Mouse (Mus musculus): ENCODE measurements around the gene Rnf144a. TPM values are rescaled to one million over a fixed set of nuclear protein-coding genes. Genes with fewer than 3 reads are reported as not detected.
A peak's percentile ranks its signal among the peaks of the same experiment; 100 is the strongest.

Gene Rnf144a
- 3.1 and 3.2 TPM in 2 replicates for polyA plus RNA-seq (2015; fragmentation: Nextera tagmentation; extraction: Ambion mirVana)

GRCm38 (mm10) chr12:26415104-26415771 lies at the start of gene Rnf144a:
Gene Rnf144a, minus strand, starts transcription at chr12:26415254.
- WGBS (ENCODE audit: insufficient replicate concordance), result 3% methylated on average over 45 of the region's 45 CpGs
- DNase-seq, result peak; percentile 91
- Histone ChIP-seq H3K27me3 (ENCODE audit: insufficient read depth, low read length) (peaks cover 13% of the 10 kb centered on the region), H3K4me3 (ENCODE audit: low read depth, low read length) (peak within 1 kb of the TSS; percentile 69), H3K4me2 (ENCODE audit: low read depth, low read length) (peak within 1 kb of the TSS; percentile 88), H3K27ac (ENCODE audit: low read depth) (peak within 1 kb of the TSS; percentile 49), H3K36me3 (replicated peaks; ENCODE audit: insufficient read depth, low read length) (no peaks in the 10 kb centered on the region), H3K9ac (replicated peaks) (peak within 1 kb of the TSS; percentile 57), H3K9me3 (ENCODE audit: low read length) (no peaks in the 10 kb centered on the region), H3K4me1 (ENCODE audit: insufficient read depth) (peaks cover 4% of the 10 kb centered on the region)
- ATAC-seq, result peak; percentile 85
- peak; percentile 90 for TF ChIP-seq CTCF (IDR thresholded peaks at IDR 0.05; ENCODE audit: low read depth)
- TF ChIP-seq EP300 (IDR thresholded peaks at IDR 0.05; ENCODE audit: low read depth), result no peak

DNA sequence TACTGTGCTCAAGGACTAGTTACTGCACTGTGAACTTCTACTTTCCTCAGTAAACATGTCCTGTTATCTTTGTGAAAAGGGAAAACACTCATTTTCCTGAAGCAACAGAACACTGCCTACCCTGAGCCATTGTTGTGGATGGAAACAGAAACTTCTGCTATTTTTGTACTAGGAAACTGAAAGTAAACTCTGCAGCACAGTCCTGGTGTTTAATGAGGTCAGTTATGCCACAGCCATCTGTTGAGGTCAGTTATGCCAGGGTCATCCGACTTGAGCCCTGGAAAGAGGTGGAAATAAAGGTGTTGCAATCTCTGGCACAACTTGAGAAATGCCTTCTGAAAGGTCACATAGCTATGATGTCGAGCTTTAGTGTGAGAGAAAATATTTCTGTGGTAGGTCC lies 45.0 kb upstream of the Rnf144a start:
- peak; percentile 66 for TF ChIP-seq EP300 (IDR thresholded peaks at IDR 0.05; ENCODE audit: low read depth)
- no peak for TF ChIP-seq CTCF (IDR thresholded peaks at IDR 0.05; ENCODE audit: low read depth)
- 5% methylated on average over 2 of the region's 2 CpGs for WGBS (ENCODE audit: insufficient replicate concordance)
- H3K36me3 ChIP-seq (replicated peaks; ENCODE audit: insufficient read depth, low read length), result no peaks in the 10 kb centered on the region
- no peaks in the 10 kb centered on the region for H3K27me3 ChIP-seq (ENCODE audit: insufficient read depth, low read length)
- no peak overlapping the region for H3K9ac ChIP-seq (replicated peaks)
- H3K4me2 ChIP-seq (ENCODE audit: low read depth, low read length), result peak overlapping the region; percentile 46; the same call in 1 of the 2 replicates
- peak; percentile 31 for DNase-seq
- peak overlapping the region; percentile 59 for H3K27ac ChIP-seq (ENCODE audit: low read depth)
- peaks cover 17% of the 10 kb centered on the region for H3K4me1 ChIP-seq (ENCODE audit: insufficient read depth)
- ATAC-seq, result peak; percentile 70
- no peak overlapping the region for H3K4me3 ChIP-seq (ENCODE audit: low read depth, low read length)
- no peaks in the 10 kb centered on the region for H3K9me3 ChIP-seq (ENCODE audit: low read length)

GRCm38 (mm10) chr12:26456028-26456698 lies 41.1 kb upstream of the Rnf144a start, which contains the start of gene Rsad2:
Gene Rsad2, minus strand, starts transcription at chr12:26456452.
- Histone ChIP-seq H3K9ac (replicated peaks) (peak within 1 kb of the TSS; percentile 73), H3K27ac (ENCODE audit: low read depth) (peak within 1 kb of the TSS; percentile 86), H3K4me2 (ENCODE audit: low read depth, low read length) (peak within 1 kb of the TSS; percentile 72), H3K4me1 (ENCODE audit: insufficient read depth) (peaks cover 34% of the 10 kb centered on the region), H3K36me3 (replicated peaks; ENCODE audit: insufficient read depth, low read length) (peaks cover 22% of the 10 kb centered on the region), H3K9me3 (ENCODE audit: low read length) (no peaks in the 10 kb centered on the region), H3K27me3 (ENCODE audit: insufficient read depth, low read length) (no peaks in the 10 kb centered on the region), H3K4me3 (ENCODE audit: low read depth, low read length) (peak within 1 kb of the TSS; percentile 57)
- TF ChIP-seq EP300 (IDR thresholded peaks at IDR 0.05; ENCODE audit: low read depth), result peak; percentile 68; the same call in 1 of the 2 replicates
- no peak for TF ChIP-seq CTCF (IDR thresholded peaks at IDR 0.05; ENCODE audit: low read depth)
- 37% methylated on average over 13 of the region's 13 CpGs for WGBS (ENCODE audit: insufficient replicate concordance)
- peak; percentile 90 for DNase-seq
- ATAC-seq, result peak; percentile 94

- H3K9me3 ChIP-seq (ENCODE audit: low read length), result no peaks in the 10 kb centered on the region
- DNase-seq (no peak), ATAC-seq (no peak)
- no peaks in the 10 kb centered on the region for H3K27me3 ChIP-seq (ENCODE audit: insufficient read depth, low read length)
- peak overlapping the region; percentile 72 for H3K4me2 ChIP-seq (ENCODE audit: low read depth, low read length)
- H3K27ac ChIP-seq (ENCODE audit: low read depth), result 0 out of 2 replicates have a peak overlapping the region, but pooled peaks have one; percentile 36
- peak overlapping the region; percentile 73 for H3K9ac ChIP-seq (replicated peaks)
- H3K4me1 ChIP-seq (ENCODE audit: insufficient read depth), result peaks cover 28% of the 10 kb centered on the region
- TF ChIP-seq EP300 (IDR thresholded peaks at IDR 0.05; ENCODE audit: low read depth), result no peak
- TF ChIP-seq CTCF (IDR thresholded peaks at IDR 0.05; ENCODE audit: low read depth), result no peak
- H3K4me3 ChIP-seq (ENCODE audit: low read depth, low read length), result peak overlapping the region; percentile 57
- 49% methylated on average over 5 of the region's 5 CpGs for WGBS (ENCODE audit: insufficient replicate concordance)
- peaks cover 32% of the 10 kb centered on the region for H3K36me3 ChIP-seq (replicated peaks; ENCODE audit: insufficient read depth, low read length)
These were observed 39.6 kb upstream of the Rnf144a start for GRCm38 (mm10) chr12:26454682-26455081.

- Histone ChIP-seq H3K9ac (replicated peaks) (no peak overlapping the region), H3K4me1 (ENCODE audit: insufficient read depth) (peaks cover 26% of the 10 kb centered on the region), H3K36me3 (replicated peaks; ENCODE audit: insufficient read depth, low read length) (peaks cover 49% of the 10 kb centered on the region), H3K9me3 (ENCODE audit: low read length) (no peaks in the 10 kb centered on the region), H3K27me3 (ENCODE audit: insufficient read depth, low read length) (no peaks in the 10 kb centered on the region), H3K4me2 (ENCODE audit: low read depth, low read length) (peak overlapping the region; percentile 72), H3K4me3 (ENCODE audit: low read depth, low read length) (peak overlapping the region; percentile 57), H3K27ac (ENCODE audit: low read depth) (0 out of 2 replicates have a peak overlapping the region, but pooled peaks have one; percentile 4)
- TF ChIP-seq EP300 (IDR thresholded peaks at IDR 0.05; ENCODE audit: low read depth) (no peak), CTCF (IDR thresholded peaks at IDR 0.05; ENCODE audit: low read depth) (no peak)
- 19% methylated on average over 4 of the region's 4 CpGs for WGBS (ENCODE audit: insufficient replicate concordance)
- DNase-seq (no peak), ATAC-seq (no peak)
These were observed 37.9 kb upstream of the Rnf144a start for GRCm38 (mm10) chr12:26452951-26453350.

- 0 out of 2 replicates have a peak overlapping the region, but pooled peaks have one; percentile 57 for H3K4me3 ChIP-seq (ENCODE audit: low read depth, low read length)
- TF ChIP-seq CTCF (IDR thresholded peaks at IDR 0.05; ENCODE audit: low read depth) (no peak), EP300 (IDR thresholded peaks at IDR 0.05; ENCODE audit: low read depth) (no peak)
- DNase-seq (no peak), ATAC-seq (no peak)
- peaks cover 58% of the 10 kb centered on the region for H3K36me3 ChIP-seq (replicated peaks; ENCODE audit: insufficient read depth, low read length)
- H3K9ac ChIP-seq (replicated peaks), result no peak overlapping the region
- no peaks in the 10 kb centered on the region for H3K27me3 ChIP-seq (ENCODE audit: insufficient read depth, low read length)
- WGBS (ENCODE audit: insufficient replicate concordance), result 0% methylated on average over 1 of the region's 1 CpGs
- peak overlapping the region; percentile 72 for H3K4me2 ChIP-seq (ENCODE audit: low read depth, low read length)
- peaks cover 24% of the 10 kb centered on the region for H3K4me1 ChIP-seq (ENCODE audit: insufficient read depth)
- no peaks in the 10 kb centered on the region for H3K9me3 ChIP-seq (ENCODE audit: low read length)
- no peak overlapping the region for H3K27ac ChIP-seq (ENCODE audit: low read depth)
These were observed 36.1 kb upstream of the Rnf144a start for GRCm38 (mm10) chr12:26451150-26451549.

All from liver, postnatal 0 days (tissue).